Mouse (Mus musculus) liver, postnatal 0 days (tissue): ENCODE data around the gene Arhgap29.

Experiments used
- CTCF ChIP-seq: sonication (generic); IDR thresholded peaks from 2 replicates; pipeline ENCODE4 v1.5.1; 2016; ENCODE audit warnings: antibody characterized with exemption, low read depth
- EP300 ChIP-seq: IDR thresholded peaks from 2 replicates; pipeline ENCODE4 v1.6.1; 2016; ENCODE audit warnings: antibody characterized with exemption, low read depth, mild to moderate bottlenecking

DNA sequence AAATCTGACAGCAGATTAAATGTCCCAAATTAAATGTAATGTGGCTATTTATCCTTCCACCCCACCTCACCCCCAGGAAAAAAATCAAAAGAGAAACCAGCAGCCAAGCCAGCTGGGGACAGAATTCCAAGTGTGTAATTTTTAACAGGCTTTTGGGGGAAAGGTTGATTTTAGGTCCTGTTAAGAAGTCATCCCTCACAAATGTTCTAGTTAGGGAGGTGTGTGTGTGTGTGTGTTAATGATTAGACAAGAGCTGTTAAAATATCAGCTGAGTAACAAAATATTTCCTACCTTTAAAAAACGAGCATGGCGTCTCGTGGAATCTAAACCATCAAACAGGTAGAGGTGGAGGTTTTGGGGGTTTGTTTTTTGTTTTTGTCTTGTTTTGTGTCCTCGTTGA, 49.1 kb upstream of the Arhgap29 start:
- TF ChIP-seq CTCF: no peak
- TF ChIP-seq EP300: no peak
